Mouse (Mus musculus): ENCODE data around the gene Dhx58. TPM values are rescaled to one million over a fixed set of nuclear protein-coding genes. Genes with fewer than 3 reads are reported as not detected.
"Not testable (repeated sequence)": the region's sequence is repeated elsewhere in the genome, so short reads cannot be mapped to it uniquely, and the experiment has no call there.

Gene Dhx58
- polyA plus RNA-seq, 1 experiment: 13.3 TPM

DNA sequence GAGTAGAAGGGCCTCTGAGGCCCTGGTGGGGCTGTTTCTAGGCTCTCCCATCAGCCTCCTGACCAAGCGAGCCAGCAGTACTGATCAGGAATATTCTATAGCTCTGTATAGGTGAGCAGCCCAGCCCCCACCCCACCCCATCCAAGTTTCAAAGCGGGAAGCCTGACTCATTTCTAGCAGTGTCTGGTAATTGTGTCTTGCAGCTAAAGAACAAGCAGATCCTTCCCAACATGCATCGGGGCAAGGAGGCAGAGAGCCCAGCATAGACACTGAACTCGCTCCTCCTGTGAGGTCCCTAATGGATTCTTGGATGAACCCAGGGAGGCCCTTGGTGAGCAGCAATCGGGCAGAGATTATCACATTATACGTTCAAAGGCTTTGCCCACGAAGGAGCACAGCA lies 26.3 kb downstream of the Dhx58 start:
- Histone ChIP-seq H3K27me3 (ENCODE audit: control insufficient read depth, insufficient read depth, low read length) (no peaks in the 10 kb centered on the region; the same call in 1 of the 2 replicates), H3K27ac (ENCODE audit: insufficient read depth, low read depth, low read length) (no peak overlapping the region), H3K36me3 (ENCODE audit: control insufficient read depth, insufficient read depth, low read length) (no peaks in the 10 kb centered on the region), H3K4me1 (ENCODE audit: control insufficient read depth, insufficient read depth, insufficient read length, low read length) (no peaks in the 10 kb centered on the region), H3K4me3 (ENCODE audit: low read depth, low read length) (no peak overlapping the region)
- TF ChIP-seq POLR2A (IDR thresholded peaks at IDR 0.05; ENCODE audit: low read depth, low read length): no peak
- no peak for TF ChIP-seq CTCF (IDR thresholded peaks at IDR 0.05; ENCODE audit: extremely low read depth, insufficient read length, insufficient replicate concordance, low read depth, low read length)
- 56% methylated on average over 7 of the region's 7 CpGs for WGBS

DNA sequence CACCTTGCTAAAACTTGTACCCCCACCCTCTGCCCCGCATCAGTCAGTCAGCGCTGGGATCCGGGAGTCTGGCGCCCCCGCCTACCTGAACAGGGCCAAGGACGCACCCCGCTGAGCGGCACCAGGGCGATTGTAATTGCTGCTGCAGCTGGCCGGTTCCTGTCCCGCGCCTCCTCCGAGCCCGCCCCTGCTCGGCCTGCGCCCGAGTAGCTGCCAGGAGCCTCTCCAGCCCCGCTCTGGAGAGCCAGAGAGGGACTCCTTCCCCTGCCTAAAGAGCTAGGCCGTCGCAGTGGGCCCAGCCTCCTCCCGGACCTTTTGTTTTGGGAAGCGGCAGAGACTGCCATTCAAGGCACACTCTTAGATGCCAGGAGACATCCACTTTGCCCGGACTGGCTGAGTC lies 30.9 kb downstream of the Dhx58 start:
- H3K36me3 ChIP-seq (ENCODE audit: control insufficient read depth, insufficient read depth, low read length): no peaks in the 10 kb centered on the region
- 9% methylated on average over 23 of the region's 23 CpGs for WGBS
- no peaks in the 10 kb centered on the region for H3K27me3 ChIP-seq (ENCODE audit: control insufficient read depth, insufficient read depth, low read length)
- TF ChIP-seq CTCF (IDR thresholded peaks at IDR 0.05; ENCODE audit: extremely low read depth, insufficient read length, insufficient replicate concordance, low read depth, low read length) (no peak), POLR2A (IDR thresholded peaks at IDR 0.05; ENCODE audit: low read depth, low read length) (no peak)
- no peak overlapping the region for H3K27ac ChIP-seq (ENCODE audit: insufficient read depth, low read depth, low read length)
- no peaks in the 10 kb centered on the region for H3K4me1 ChIP-seq (ENCODE audit: control insufficient read depth, insufficient read depth, insufficient read length, low read length)
- no peak overlapping the region for H3K4me3 ChIP-seq (ENCODE audit: low read depth, low read length)

DNA sequence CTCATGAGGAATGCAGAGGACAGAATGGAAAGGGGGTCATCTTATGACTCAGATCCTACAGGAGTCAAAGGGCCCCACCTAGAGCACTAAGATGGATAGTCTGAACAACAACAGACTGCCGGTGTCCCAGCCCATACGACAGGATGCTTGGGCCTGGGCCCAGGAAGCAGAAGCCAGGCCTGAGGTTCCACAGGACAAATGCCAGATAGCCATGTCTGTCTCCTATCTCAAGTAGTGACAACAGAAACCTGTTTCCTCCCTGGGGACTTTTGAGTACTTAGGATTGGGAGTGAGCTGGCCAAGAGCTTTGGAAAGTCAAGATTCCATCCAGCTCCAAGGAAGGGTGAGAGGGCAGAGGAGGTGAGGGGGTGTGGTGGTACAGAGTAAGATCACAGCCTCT lies 32.1 kb downstream of the Dhx58 start:
- TF ChIP-seq POLR2A (IDR thresholded peaks at IDR 0.05; ENCODE audit: low read depth, low read length) (no peak), CTCF (IDR thresholded peaks at IDR 0.05; ENCODE audit: extremely low read depth, insufficient read length, insufficient replicate concordance, low read depth, low read length) (no peak)
- Histone ChIP-seq H3K4me3 (ENCODE audit: low read depth, low read length) (no peak overlapping the region), H3K36me3 (ENCODE audit: control insufficient read depth, insufficient read depth, low read length) (no peaks in the 10 kb centered on the region), H3K27me3 (ENCODE audit: control insufficient read depth, insufficient read depth, low read length) (no peaks in the 10 kb centered on the region), H3K4me1 (ENCODE audit: control insufficient read depth, insufficient read depth, insufficient read length, low read length) (no peaks in the 10 kb centered on the region), H3K27ac (ENCODE audit: insufficient read depth, low read depth, low read length) (no peak overlapping the region)
- 60% methylated on average over 2 of the region's 2 CpGs for WGBS

DNA sequence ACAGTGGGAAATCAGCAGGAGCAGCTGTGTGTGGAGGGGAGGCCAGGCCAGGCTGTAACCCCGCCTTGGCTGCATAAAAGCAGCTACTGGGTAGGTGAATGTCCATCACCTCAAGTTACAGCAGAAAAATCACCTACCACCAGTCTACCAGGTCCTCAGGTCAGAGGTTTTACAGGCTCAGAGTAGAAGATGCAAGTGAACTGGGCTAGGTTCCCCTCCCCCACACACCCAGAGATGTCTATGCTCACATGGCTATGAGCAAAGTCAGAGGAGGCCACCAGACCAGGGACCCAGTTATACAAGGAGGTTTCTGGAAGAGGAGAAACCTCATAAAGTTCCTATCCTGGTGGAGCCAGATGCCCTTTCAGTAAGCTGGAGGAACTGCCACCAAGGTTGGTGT lies 33.0 kb downstream of the Dhx58 start:
- TF ChIP-seq CTCF (IDR thresholded peaks at IDR 0.05; ENCODE audit: extremely low read depth, insufficient read length, insufficient replicate concordance, low read depth, low read length) (no peak), POLR2A (IDR thresholded peaks at IDR 0.05; ENCODE audit: low read depth, low read length) (no peak)
- Histone ChIP-seq H3K4me3 (ENCODE audit: low read depth, low read length) (no peak overlapping the region), H3K27ac (ENCODE audit: insufficient read depth, low read depth, low read length) (no peak overlapping the region), H3K4me1 (ENCODE audit: control insufficient read depth, insufficient read depth, insufficient read length, low read length) (no peaks in the 10 kb centered on the region), H3K27me3 (ENCODE audit: control insufficient read depth, insufficient read depth, low read length) (no peaks in the 10 kb centered on the region), H3K36me3 (ENCODE audit: control insufficient read depth, insufficient read depth, low read length) (no peaks in the 10 kb centered on the region)
- WGBS: 80% methylated on average over 1 of the region's 1 CpGs

DNA sequence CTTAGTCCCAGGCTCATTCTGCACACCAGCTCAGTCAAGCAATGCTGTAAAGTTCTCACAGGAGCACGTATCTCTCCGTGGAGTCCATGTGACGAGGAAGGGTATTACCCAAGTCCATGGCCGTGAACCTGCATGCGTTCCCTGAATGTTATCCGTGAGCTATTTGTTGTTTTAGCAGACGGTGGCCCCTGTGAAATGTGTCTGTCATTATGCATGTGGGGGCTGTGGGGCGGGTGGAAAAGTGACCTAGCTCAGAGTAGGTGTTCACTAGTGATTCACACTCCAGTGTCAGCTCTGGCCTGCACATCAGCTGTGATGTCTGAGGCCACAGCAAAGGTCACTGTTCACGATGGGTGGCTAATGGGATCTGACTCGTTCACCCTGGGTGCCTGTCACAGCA lies 44.3 kb downstream of the Dhx58 start:
- 68% methylated on average over 10 of the region's 10 CpGs for WGBS
- H3K27me3 ChIP-seq (ENCODE audit: control insufficient read depth, insufficient read depth, low read length): no peaks in the 10 kb centered on the region
- H3K4me1 ChIP-seq (ENCODE audit: control insufficient read depth, insufficient read depth, insufficient read length, low read length): no peaks in the 10 kb centered on the region
- TF ChIP-seq CTCF (IDR thresholded peaks at IDR 0.05; ENCODE audit: extremely low read depth, insufficient read length, insufficient replicate concordance, low read depth, low read length): no peak
- no peak overlapping the region for H3K27ac ChIP-seq (ENCODE audit: insufficient read depth, low read depth, low read length)
- no peak overlapping the region for H3K4me3 ChIP-seq (ENCODE audit: low read depth, low read length)
- H3K36me3 ChIP-seq (ENCODE audit: control insufficient read depth, insufficient read depth, low read length): no peaks in the 10 kb centered on the region

DNA sequence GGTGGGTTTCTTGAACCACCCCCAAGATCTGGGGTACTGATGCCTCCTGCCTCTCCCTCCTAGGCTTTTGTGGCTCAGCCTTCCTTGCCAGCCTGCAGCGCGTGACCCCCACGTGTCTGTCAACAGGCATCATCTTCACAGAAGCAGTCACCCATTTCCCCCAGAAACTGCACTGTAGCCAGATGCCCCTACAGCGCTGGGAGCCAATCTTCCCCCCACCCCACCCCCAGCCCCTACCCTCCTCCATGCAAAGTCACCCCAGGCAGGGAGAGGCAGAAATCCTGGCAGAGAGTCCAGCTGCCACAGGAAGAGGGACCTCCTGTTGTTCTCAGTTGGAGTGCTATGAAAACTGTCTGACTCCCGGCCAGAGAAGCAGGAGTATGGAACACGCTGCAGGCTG lies 47.6 kb downstream of the Dhx58 start:
- TF ChIP-seq CTCF (IDR thresholded peaks at IDR 0.05; ENCODE audit: extremely low read depth, insufficient read length, insufficient replicate concordance, low read depth, low read length): no peak
- TF ChIP-seq POLR2A (IDR thresholded peaks at IDR 0.05; ENCODE audit: low read depth, low read length): no peak
- no peaks in the 10 kb centered on the region for H3K27me3 ChIP-seq (ENCODE audit: control insufficient read depth, insufficient read depth, low read length)
- 32% methylated on average over 6 of the region's 6 CpGs for WGBS
- H3K4me3 ChIP-seq (ENCODE audit: low read depth, low read length): no peak overlapping the region
- H3K4me1 ChIP-seq (ENCODE audit: control insufficient read depth, insufficient read depth, insufficient read length, low read length): no peaks in the 10 kb centered on the region
- H3K27ac ChIP-seq (ENCODE audit: insufficient read depth, low read depth, low read length): no peak overlapping the region
- H3K36me3 ChIP-seq (ENCODE audit: control insufficient read depth, insufficient read depth, low read length): no peaks in the 10 kb centered on the region

DNA sequence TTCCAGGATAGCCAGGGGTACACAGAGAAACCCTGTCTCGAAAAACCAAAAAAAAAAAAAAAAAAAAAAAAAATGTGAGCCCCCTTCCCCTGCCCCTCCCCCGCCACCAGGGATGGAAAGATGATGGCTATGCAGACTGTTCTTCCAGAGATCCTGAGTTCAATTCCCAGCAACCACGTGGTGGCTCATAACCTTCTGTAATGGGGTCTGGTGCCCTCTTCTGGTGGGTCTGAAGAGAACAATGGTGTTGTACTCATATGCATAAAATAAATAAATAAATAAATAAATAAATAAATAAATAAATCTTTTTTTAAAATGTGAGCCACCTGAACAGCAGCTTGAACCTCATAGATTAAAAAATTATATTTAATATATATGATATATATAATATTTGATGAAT lies 48.5 kb downstream of the Dhx58 start:
- H3K4me1 ChIP-seq (ENCODE audit: control insufficient read depth, insufficient read depth, insufficient read length, low read length); H3K27ac ChIP-seq (ENCODE audit: insufficient read depth, low read depth, low read length); H3K4me3 ChIP-seq (ENCODE audit: low read depth, low read length); H3K36me3 ChIP-seq (ENCODE audit: control insufficient read depth, insufficient read depth, low read length); H3K27me3 ChIP-seq (ENCODE audit: control insufficient read depth, insufficient read depth, low read length): not testable (repeated sequence)
- 63% methylated on average over 3 of the region's 3 CpGs for WGBS

DNA sequence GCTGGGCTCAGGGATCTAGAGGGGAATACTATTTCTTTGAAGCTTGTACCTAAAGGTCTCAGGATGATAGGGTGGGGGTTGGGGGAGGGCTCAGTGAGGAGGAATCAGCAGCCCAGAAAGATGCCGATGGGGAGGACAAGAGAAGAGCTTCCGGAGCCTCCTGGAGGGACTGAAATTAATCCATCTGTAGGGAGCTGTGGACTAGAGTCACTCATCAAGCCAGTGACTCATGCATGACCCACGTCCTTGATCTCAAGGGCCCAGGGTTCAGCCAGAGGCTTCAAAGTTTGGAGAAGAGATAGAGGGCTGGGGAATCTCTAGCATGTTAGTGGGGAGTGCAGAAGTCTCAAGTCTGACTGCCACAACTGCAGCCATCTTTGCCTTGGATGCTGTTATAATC lies 52.3 kb downstream of the Dhx58 start:
- no peaks in the 10 kb centered on the region for H3K36me3 ChIP-seq (ENCODE audit: control insufficient read depth, insufficient read depth, low read length)
- no peak for TF ChIP-seq CTCF (IDR thresholded peaks at IDR 0.05; ENCODE audit: extremely low read depth, insufficient read length, insufficient replicate concordance, low read depth, low read length)
- TF ChIP-seq POLR2A (IDR thresholded peaks at IDR 0.05; ENCODE audit: low read depth, low read length): no peak
- 32% methylated on average over 3 of the region's 3 CpGs for WGBS

More for the DNA sequence above, 52.3 kb downstream of the Dhx58 start:
- Histone ChIP-seq H3K4me1 (ENCODE audit: control insufficient read depth, insufficient read depth, insufficient read length, low read length) (no peaks in the 10 kb centered on the region), H3K27ac (ENCODE audit: insufficient read depth, low read depth, low read length) (no peak overlapping the region), H3K27me3 (ENCODE audit: control insufficient read depth, insufficient read depth, low read length) (peaks cover 19% of the 10 kb centered on the region), H3K4me3 (ENCODE audit: low read depth, low read length) (no peak overlapping the region)

Data from small intestine, adult 2 months (tissue).